9 mouse cellular contexts compared by ENCODE assay signal in genomic region chr13:71459022-71459536, GRCm38 (mm10).
DNase-seq lines count a peak whose midpoint lies in the region; ATAC-seq lines count a peak whose summit lies in the region.
"Had no signal": no experiment of that assay in that cellular context is flagged by ENCODE, and none has a peak within 500 bp of the region (broad histone marks: within the 10 kb centered on the region; RNA-seq: fewer than 3 reads in every experiment).

No protein-coding gene starts in this region.

- no peaks in the 10 kb centered on the region; the same call in 1 of the 2 replicates for H3K27me3 ChIP-seq in lung, embryonic 16.5 days (ENCODE audit: control insufficient read depth, insufficient read depth, low read depth, low read length)
- H3K27me3 ChIP-seq in hindbrain, embryonic 10.5 days (ENCODE audit: insufficient read depth, poor library complexity, severe bottlenecking), result peaks cover 50% of the 10 kb centered on the region
- peaks cover 100% of the 10 kb centered on the region for H3K27me3 ChIP-seq in limb, embryonic 10.5 days (ENCODE audit: low read depth, poor library complexity, severe bottlenecking)
- 0 out of 2 replicates have a peak, but pooled peaks cover 5% of the 10 kb centered on the region for H3K27me3 ChIP-seq in stomach, embryonic 16.5 days (ENCODE audit: control insufficient read depth, insufficient read depth, low read length)
- H3K27me3 ChIP-seq: megakaryocyte, embryonic 14.5 days had no signal

- peak overlapping the region; percentile 40 for H3K4me2 ChIP-seq in lung, embryonic 16.5 days (ENCODE audit: low read depth, low read length)
- peak overlapping the region; percentile 46; the same call in 1 of the 2 replicates for H3K4me2 ChIP-seq in stomach, embryonic 16.5 days (ENCODE audit: low read depth, low read length)

- 22% methylated on average over 11 of the region's 11 CpGs for WGBS in lung, embryonic 16.5 days
- WGBS in hindbrain, embryonic 10.5 days, result 16% methylated on average over 11 of the region's 11 CpGs
- 34% methylated on average over 11 of the region's 11 CpGs for WGBS in limb, embryonic 10.5 days
- WGBS in stomach, embryonic 16.5 days, result 40% methylated on average over 11 of the region's 11 CpGs

- H3K9ac ChIP-seq in lung, embryonic 16.5 days (ENCODE audit: low read length), result no peak overlapping the region
- 0 out of 2 replicates have a peak overlapping the region, but pooled peaks have one; percentile 19 for H3K9ac ChIP-seq in stomach, embryonic 16.5 days (ENCODE audit: low read length)

- H3K9me3 ChIP-seq in lung, embryonic 16.5 days (ENCODE audit: control insufficient read depth, low read length), result no peaks in the 10 kb centered on the region
- H3K9me3 ChIP-seq in hindbrain, embryonic 10.5 days, result no peaks in the 10 kb centered on the region
- H3K9me3 ChIP-seq in limb, embryonic 10.5 days (replicated peaks), result no peaks in the 10 kb centered on the region
- H3K9me3 ChIP-seq in stomach, embryonic 16.5 days (replicated peaks; ENCODE audit: control insufficient read depth, low read length), result no peaks in the 10 kb centered on the region

- peak; percentile 41 for ATAC-seq in lung, embryonic 16.5 days (ENCODE audit: low read depth)
- no peak for ATAC-seq in stomach, embryonic 16.5 days (ENCODE audit: insufficient read depth, low FRiP score)

- no peak overlapping the region for H3K27ac ChIP-seq in lung, embryonic 16.5 days (ENCODE audit: low read length)
- peak overlapping the region; percentile 81 for H3K27ac ChIP-seq in hindbrain, embryonic 10.5 days
- no peak overlapping the region for H3K27ac ChIP-seq in limb, embryonic 10.5 days
- H3K27ac ChIP-seq in stomach, embryonic 16.5 days (ENCODE audit: low read length), result no peak overlapping the region

- H3K36me3 ChIP-seq in lung, embryonic 16.5 days (ENCODE audit: control insufficient read depth, insufficient read depth, low read length), result no peaks in the 10 kb centered on the region
- no peaks in the 10 kb centered on the region for H3K36me3 ChIP-seq in hindbrain, embryonic 10.5 days
- no peaks in the 10 kb centered on the region for H3K36me3 ChIP-seq in limb, embryonic 10.5 days
- H3K36me3 ChIP-seq in stomach, embryonic 16.5 days (ENCODE audit: control insufficient read depth, insufficient read depth, low read length), result no peaks in the 10 kb centered on the region

- no peak overlapping the region for H3K4me3 ChIP-seq in lung, embryonic 16.5 days (ENCODE audit: low read length)
- H3K4me3 ChIP-seq in hindbrain, embryonic 10.5 days, result peak overlapping the region; percentile 36
- H3K4me3 ChIP-seq in limb, embryonic 10.5 days, result peak overlapping the region; percentile 19; the same call in 1 of the 2 replicates
- peak overlapping the region; percentile 12; the same call in 1 of the 2 replicates for H3K4me3 ChIP-seq in stomach, embryonic 16.5 days (replicated peaks; ENCODE audit: low read length)
- H3K4me3 ChIP-seq: megakaryocyte, embryonic 14.5 days had no signal

- DNase-seq in lung, postnatal 36 days, result no peak
- no peak for DNase-seq in hindbrain, embryonic 10.5 days (ENCODE audit: low spot score)
- no peak for DNase-seq in limb, embryonic 10.5 days (ENCODE audit: low spot score)
- no peak for DNase-seq in MN1 (ENCODE audit: low spot score)
- no peak for DNase-seq in c-Kit-positive CD71-positive TER-119-positive erythroid progenitor cells, embryonic 14.5 days (ENCODE audit: low spot score)
- no peak for DNase-seq in thymus, postnatal 10 days (ENCODE audit: low spot score in 2 of 2)

- H3K4me1 ChIP-seq in lung, embryonic 16.5 days (replicated peaks; ENCODE audit: control insufficient read depth, insufficient read depth, low read length), result no peaks in the 10 kb centered on the region; the same call in 1 of the 2 replicates
- peaks cover 27% of the 10 kb centered on the region for H3K4me1 ChIP-seq in hindbrain, embryonic 10.5 days (replicated peaks)
- H3K4me1 ChIP-seq in limb, embryonic 10.5 days, result peaks cover 15% of the 10 kb centered on the region
- no peaks in the 10 kb centered on the region for H3K4me1 ChIP-seq in stomach, embryonic 16.5 days (ENCODE audit: control insufficient read depth, insufficient read depth, low read length)
